In the genomic region with DNA sequence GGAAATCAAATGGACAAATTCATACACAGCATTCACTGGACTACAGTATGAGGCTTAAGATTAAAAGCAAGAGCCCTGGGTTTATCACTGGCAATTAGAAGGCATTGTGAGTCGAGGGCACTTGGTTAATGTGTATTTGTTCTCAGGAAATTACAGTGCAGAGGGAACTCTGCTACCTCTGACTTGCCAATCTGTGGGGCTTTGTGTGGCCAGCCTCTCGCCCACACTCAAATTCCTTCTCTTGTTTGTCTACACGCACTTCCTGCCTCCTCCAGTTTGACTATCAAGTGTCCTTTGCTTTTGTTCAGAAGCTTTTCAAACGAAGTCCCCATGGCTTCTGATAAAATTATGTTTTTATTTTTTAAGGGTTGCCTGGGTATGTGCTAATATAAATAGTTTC, we compare ENCODE assay signal across 19 mouse cellular contexts.
DNase-seq lines count a peak whose midpoint lies in the region; ATAC-seq and TF ChIP-seq lines count a peak whose summit lies in the region.
"Had no signal": no experiment of that assay in that cellular context is flagged by ENCODE, and none has a peak within 500 bp of the region (broad histone marks: within the 10 kb centered on the region; RNA-seq: fewer than 3 reads in every experiment).

No protein-coding gene starts in this region.

- ATAC-seq in lung, embryonic 15.5 days (ENCODE audit: borderline replicate concordance, extremely low read depth, low FRiP score, low TSS enrichment): peak; percentile 86
- ATAC-seq: liver, embryonic 12.5 days; midbrain, embryonic 13.5 days had no signal

- no peak for TF ChIP-seq CTCF in layer of hippocampus, adult 2 months (conservative IDR thresholded peaks at IDR 0.05)

- no peak overlapping the region for H3K9ac ChIP-seq in lung, embryonic 15.5 days
- H3K9ac ChIP-seq: heart, embryonic 15.5 days; liver, embryonic 12.5 days; midbrain, embryonic 13.5 days had no signal

- H3ac ChIP-seq in myocyte (ENCODE audit: control insufficient read depth, insufficient read length): no peak overlapping the region

- H3K27me3 ChIP-seq in lung, embryonic 15.5 days: no peaks in the 10 kb centered on the region
- no peaks in the 10 kb centered on the region for H3K27me3 ChIP-seq in myocyte (ENCODE audit: control insufficient read depth, insufficient read depth, insufficient read length)
- H3K27me3 ChIP-seq: heart, embryonic 15.5 days; liver, embryonic 12.5 days; midbrain, embryonic 13.5 days had no signal

- H3K79me2 ChIP-seq in myocyte (ENCODE audit: control insufficient read depth, insufficient read depth): no peaks in the 10 kb centered on the region

- H3K36me3 ChIP-seq in lung, embryonic 15.5 days: no peaks in the 10 kb centered on the region
- no peaks in the 10 kb centered on the region for H3K36me3 ChIP-seq in myocyte (ENCODE audit: control insufficient read depth, insufficient read depth)
- H3K36me3 ChIP-seq: heart, embryonic 15.5 days; hindbrain, embryonic 10.5 days; liver, embryonic 12.5 days; midbrain, embryonic 13.5 days had no signal

- H3K4me2 ChIP-seq in lung, embryonic 15.5 days: no peak overlapping the region
- peak overlapping the region; percentile 33 for H3K4me2 ChIP-seq in myocyte (ENCODE audit: low read depth)
- H3K4me2 ChIP-seq: heart, embryonic 15.5 days; liver, embryonic 12.5 days; midbrain, embryonic 13.5 days had no signal

- 19% methylated on average over 4 of the region's 4 CpGs for WGBS in lung, embryonic 15.5 days

- peak; percentile 3 for DNase-seq in embryo, embryonic 11 days
- DNase-seq in embryo, embryonic 10 days (ENCODE audit: low spot score): no peak
- DNase-seq in layer of hippocampus, adult 2 months (ENCODE audit: low spot score in 2 of 2): no peak
- DNase-seq in layer of hippocampus, adult 9-11 months: no peak
- no peak for DNase-seq in gastrocnemius, adult 18-20 months (ENCODE audit: low spot score)
- no peak for DNase-seq in spleen, postnatal 36 days (ENCODE audit: low spot score in 2 of 2)
- DNase-seq: cerebellum, adult 9-11 months; gastrocnemius, postnatal 10 days; heart, adult 18-20 months; kidney, adult 8-10 months; thymus, postnatal 14 days had no signal

- H3K4me3 ChIP-seq in layer of hippocampus, adult 2 months: no peak overlapping the region
- H3K4me3 ChIP-seq in lung, embryonic 15.5 days: no peak overlapping the region
- no peak overlapping the region for H3K4me3 ChIP-seq in myocyte
- H3K4me3 ChIP-seq: erythroblast, embryonic 14.5 days; heart, embryonic 15.5 days; hindbrain, embryonic 10.5 days; left cerebral cortex, adult 2 months; liver, embryonic 12.5 days; midbrain, embryonic 13.5 days had no signal

- H3K27ac ChIP-seq in layer of hippocampus, adult 2 months: peak overlapping the region; percentile 74
- H3K27ac ChIP-seq in lung, embryonic 15.5 days: no peak overlapping the region; the same call in 1 of the 2 replicates
- H3K27ac ChIP-seq: heart, embryonic 15.5 days; hindbrain, embryonic 10.5 days; left cerebral cortex, adult 2 months; liver, embryonic 12.5 days; midbrain, embryonic 13.5 days had no signal

- no peak for TF ChIP-seq POLR2A in myocyte (IDR thresholded peaks at IDR 0.05; ENCODE audit: insufficient read length, low read depth)

- no peaks in the 10 kb centered on the region for H3K9me3 ChIP-seq in lung, embryonic 15.5 days
- H3K9me3 ChIP-seq: heart, embryonic 15.5 days; hindbrain, embryonic 10.5 days; liver, embryonic 12.5 days; midbrain, embryonic 13.5 days had no signal

- no peaks in the 10 kb centered on the region for H3K4me1 ChIP-seq in lung, embryonic 15.5 days
- H3K4me1 ChIP-seq: heart, embryonic 15.5 days; hindbrain, embryonic 10.5 days; liver, embryonic 12.5 days; midbrain, embryonic 13.5 days had no signal

TF ChIP-seq in myocyte, 11 proteins besides CTCF, POLR2A, EP300 and RAD21:
- TF ChIP-seq CEBPB (IDR thresholded peaks at IDR 0.05; ENCODE audit: insufficient read depth, poor library complexity, severe bottlenecking) (no peak), TCF12 (IDR thresholded peaks at IDR 0.05; ENCODE audit: insufficient read depth, poor library complexity, severe bottlenecking) (no peak), MYOG (IDR thresholded peaks at IDR 0.05; ENCODE audit: control insufficient read depth in 1 of 3, insufficient read depth in 1 of 3, insufficient read length in 2 of 3, low read depth in 2 of 3) (no peak), USF1 (IDR thresholded peaks at IDR 0.05; ENCODE audit: low read depth) (no peak), REST (IDR thresholded peaks at IDR 0.05; ENCODE audit: insufficient read depth, insufficient read length) (no peak), MAX (IDR thresholded peaks at IDR 0.05; ENCODE audit: low read depth) (no peak), MYOD1 (IDR thresholded peaks at IDR 0.05; ENCODE audit: control insufficient read depth in 1 of 3, insufficient read length in 2 of 3, low read depth in 2 of 3) (no peak), POLR2AphosphoS2 (IDR thresholded peaks at IDR 0.05; ENCODE audit: insufficient read length, low read depth) (no peak), E2F4 (IDR thresholded peaks at IDR 0.05; ENCODE audit: insufficient read depth) (no peak), SRF (IDR thresholded peaks at IDR 0.05; ENCODE audit: control insufficient read depth, insufficient read length, low read depth) (no peak), TCF3 (IDR thresholded peaks at IDR 0.05; ENCODE audit: insufficient read length, low read depth) (no peak)
